Mouse (Mus musculus): ENCODE data around the gene Dcaf6.

DNA sequence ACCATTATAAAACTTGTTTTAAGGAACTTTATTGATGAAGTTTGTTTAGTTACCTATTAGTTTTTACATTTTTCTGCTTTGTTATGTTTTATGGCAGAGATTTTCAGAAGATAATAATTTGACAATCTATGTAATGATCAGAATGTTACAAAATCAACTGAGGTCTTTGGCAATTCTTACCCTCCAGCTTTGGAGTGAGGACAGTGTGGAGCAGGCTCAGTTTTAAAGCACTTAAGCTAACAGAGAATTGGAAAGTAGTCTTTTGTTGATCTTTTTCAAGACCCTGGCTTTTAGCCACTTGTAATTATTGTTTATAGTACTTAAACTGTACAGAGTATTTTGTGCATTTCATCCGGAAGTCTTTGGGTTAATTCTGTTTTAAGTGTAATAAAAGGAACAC lies 2.6 kb upstream of the Dcaf6 start:
- TF ChIP-seq ZNF384 (IDR thresholded peaks at IDR 0.05; ENCODE audit: low read depth, low read length) (no peak), HCFC1 (IDR thresholded peaks at IDR 0.05; ENCODE audit: borderline replicate concordance, insufficient read depth, low read length) (no peak), CHD2 (IDR thresholded peaks at IDR 0.05; ENCODE audit: low read depth, low read length) (no peak), ZC3H11A (IDR thresholded peaks at IDR 0.05; ENCODE audit: borderline replicate concordance, low read depth, low read length) (no peak)

Measured in ES-E14 (cell line).